Mouse (Mus musculus) heart, postnatal 0 days (tissue): ENCODE measurements around the gene Tpo. TPM values are rescaled to one million over a fixed set of nuclear protein-coding genes. Genes with fewer than 3 reads are reported as not detected.

ENCODE experiments used
- ATAC-seq: fragments of 200-750 bp; cut with Nextera tagmentation; 2 replicates; pipeline ENCODE4 v1.8.0; 2017; ENCODE audit warnings: low read depth, moderate number of reproducible peaks, moderate library complexity; ENCODE audit not compliant: insufficient read depth
- DNase-seq: peaks from one replicate; pipeline ENCODE4 v3.0.0-alpha.2; 2016; ENCODE audit warnings: low spot score
- H3K27ac ChIP-seq: fragments of 300-500 bp; sonication (generic); 2 replicates; pipeline ENCODE4 v1.5.1; 2014; ENCODE audit warnings: low read depth, mild to moderate bottlenecking
- H3K27me3 ChIP-seq: fragments of 300-500 bp; sonication (generic); 2 replicates; pipeline ENCODE4 v1.6.1; 2014; ENCODE audit warnings: low read length, mixed read lengths; ENCODE audit not compliant: control insufficient read depth, insufficient read depth
- H3K36me3 ChIP-seq: fragments of 300-500 bp; sonication (generic); replicated peaks from 2 replicates; pipeline ENCODE4 v1.6.1; 2014; ENCODE audit warnings: low read length, mixed read lengths; ENCODE audit not compliant: control insufficient read depth, insufficient read depth
- H3K4me1 ChIP-seq: fragments of 300-500 bp; sonication (generic); 2 replicates; pipeline ENCODE4 v1.6.1; 2014; ENCODE audit warnings: antibody characterized with exemption; ENCODE audit not compliant: control insufficient read depth, insufficient read depth
- H3K4me2 ChIP-seq: fragments of 300-500 bp; sonication (generic); 2 replicates; pipeline ENCODE4 v1.6.1; 2014; ENCODE audit warnings: low read depth, mild to moderate bottlenecking, low read length, moderate library complexity
- H3K4me3 ChIP-seq: fragments of 300-500 bp; sonication (generic); 2 replicates; pipeline ENCODE4 v1.5.1; 2014; ENCODE audit warnings: low read depth, low read length
- H3K9ac ChIP-seq: fragments of 300-500 bp; sonication (generic); replicated peaks from 2 replicates; pipeline ENCODE4 v1.6.1; 2014; ENCODE audit warnings: low read depth, low read length, mixed read lengths
- H3K9me3 ChIP-seq: fragments of 300-500 bp; sonication (generic); replicated peaks from 2 replicates; pipeline ENCODE4 v1.6.1; 2016; ENCODE audit warnings: low read length; ENCODE audit not compliant: control insufficient read depth
- CTCF ChIP-seq: IDR thresholded peaks from 2 replicates; pipeline ENCODE4 v1.5.1; 2016; ENCODE audit warnings: antibody characterized with exemption, control low read depth, low read depth
- EP300 ChIP-seq: IDR thresholded peaks from 2 replicates; pipeline ENCODE4 v1.6.1; 2016; ENCODE audit warnings: antibody characterized with exemption, low read depth
- WGBS: fragments of 180-500 bp; shearing (Covaris S2); extraction: QIAGEN DNeasy Blood & Tissue Kit; methylation state at CpG from one replicate; pipeline ENCODE4 v1.1.7; 2014; 5-methylcytosine and 5-hydroxymethylcytosine counted together
- polyA plus RNA-seq: library from polyadenylated mRNA; unstranded; fragments of >200 nt; fragmentation: Nextera tagmentation; extraction: Ambion mirVana; gene quantifications from 2 replicates; pipeline ENCODE4 v1.2.1, GENCODE M21; 2015
- total RNA-seq: library from RNA; depleted of rRNA; stranded (reverse); fragments of >200 nt; gene quantifications from 2 replicates; pipeline ENCODE4 v1.2.3, GENCODE M21; 2014; ENCODE audit warnings: low replicate concordance

The Tpo gene
- total and polyA plus RNA-seq, 2 experiments from 2014 or later: not detected

DNA sequence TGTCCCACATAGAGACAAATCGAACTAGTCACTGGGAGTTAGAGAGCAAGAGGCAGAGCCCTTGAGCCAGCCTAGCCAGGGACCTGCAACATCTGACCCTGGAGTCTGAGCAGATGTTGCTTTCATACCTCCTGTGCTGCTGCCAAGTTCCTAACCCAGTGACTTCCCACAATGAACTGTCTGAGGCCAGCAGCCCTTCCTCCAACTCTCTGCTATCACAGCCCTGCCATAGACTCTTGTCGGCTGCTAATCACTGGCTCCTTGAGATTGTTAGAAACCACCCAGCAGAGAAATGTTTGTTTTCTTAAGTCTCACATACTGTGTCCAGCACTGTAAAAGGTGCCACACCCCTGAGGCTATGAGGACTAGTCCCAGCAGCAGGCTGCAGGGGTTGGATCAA, 56.1 kb downstream of the Tpo start:
- Histone ChIP-seq H3K4me3 (no peak overlapping the region), H3K4me2 (no peak overlapping the region), H3K27me3 (no peaks in the 10 kb centered on the region), H3K4me1 (no peaks in the 10 kb centered on the region), H3K36me3 (no peaks in the 10 kb centered on the region), H3K9ac (no peak overlapping the region), H3K27ac (no peak overlapping the region), H3K9me3 (0 out of 2 replicates have a peak, but pooled peaks cover 6% of the 10 kb centered on the region)
- no peak for ATAC-seq
- DNase-seq: no peak
- WGBS: 26% methylated on average over 2 of the region's 2 CpGs
- TF ChIP-seq EP300 (no peak), CTCF (no peak)

DNA sequence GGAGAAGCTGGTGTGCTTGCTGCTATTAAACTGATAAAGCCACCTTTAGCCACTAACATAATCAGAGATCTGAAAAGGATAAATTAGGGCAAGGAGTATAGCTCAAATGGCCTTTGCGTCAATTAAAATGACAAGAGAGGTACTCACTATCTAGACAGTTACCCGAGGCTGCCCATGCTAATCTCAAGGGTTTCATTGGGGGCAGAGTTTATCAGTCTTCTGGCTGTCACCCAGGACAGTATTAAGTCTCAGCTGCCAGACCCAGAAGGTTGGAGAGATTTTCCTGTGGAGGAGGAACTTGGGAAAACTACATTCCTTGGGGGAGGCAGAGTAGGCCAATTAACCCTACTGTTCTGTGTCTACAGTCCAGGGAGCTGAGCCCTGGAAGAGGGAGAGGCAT, 63.1 kb downstream of the Tpo start:
- Histone ChIP-seq H3K27ac (no peak overlapping the region), H3K36me3 (no peaks in the 10 kb centered on the region), H3K4me1 (no peaks in the 10 kb centered on the region), H3K9me3 (no peaks in the 10 kb centered on the region), H3K9ac (no peak overlapping the region), H3K27me3 (no peaks in the 10 kb centered on the region), H3K4me3 (no peak overlapping the region), H3K4me2 (no peak overlapping the region)
- ATAC-seq (no peak), DNase-seq (no peak)
- no peak for TF ChIP-seq CTCF
- WGBS: 10% methylated on average over 2 of the region's 2 CpGs

DNA sequence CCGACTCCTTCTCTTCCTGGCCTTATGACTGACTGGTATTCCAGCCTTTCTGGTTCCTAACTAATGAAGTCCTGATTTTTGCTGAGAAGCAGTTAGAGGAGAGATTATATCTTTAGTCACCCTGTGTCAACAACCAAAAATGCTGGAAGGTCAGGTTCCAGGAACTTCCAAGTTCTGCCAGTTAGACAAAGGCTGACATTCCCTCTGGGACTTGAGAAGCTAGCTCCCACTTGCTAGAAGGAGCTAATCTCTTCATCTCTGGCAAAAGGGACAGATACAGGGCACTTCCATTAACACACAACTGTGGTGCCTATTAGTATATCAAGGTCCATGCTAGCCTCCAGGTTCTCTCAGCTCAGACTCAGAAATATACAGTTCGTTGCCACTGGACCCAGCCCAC, 64.6 kb downstream of the Tpo start:
- Histone ChIP-seq H3K27ac (no peak overlapping the region), H3K4me1 (no peaks in the 10 kb centered on the region), H3K9me3 (no peaks in the 10 kb centered on the region), H3K27me3 (no peaks in the 10 kb centered on the region), H3K4me3 (no peak overlapping the region), H3K36me3 (no peaks in the 10 kb centered on the region), H3K4me2 (no peak overlapping the region), H3K9ac (no peak overlapping the region)
- TF ChIP-seq CTCF (no peak), EP300 (no peak)
- no peak for DNase-seq
- ATAC-seq: no peak
- WGBS: 73% methylated on average over 2 of the region's 2 CpGs

DNA sequence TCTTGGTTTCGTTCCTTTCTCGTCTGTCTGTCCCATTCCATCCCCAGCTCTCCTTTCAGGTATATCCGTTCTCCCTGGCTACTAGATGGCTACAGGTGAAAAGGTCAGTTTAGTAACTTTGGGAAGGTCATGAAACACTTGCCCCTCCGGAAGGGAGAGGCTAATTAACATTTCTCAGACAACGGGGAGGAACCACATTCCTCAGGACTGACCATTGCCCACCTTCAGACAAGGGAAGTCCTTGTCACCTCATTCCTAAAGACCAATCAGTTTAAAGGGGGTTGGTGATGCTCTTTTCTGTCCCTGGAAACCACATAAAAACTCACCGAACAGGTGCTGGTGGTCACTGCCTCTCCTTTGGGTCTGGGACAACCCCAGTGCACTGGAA, 70.3 kb downstream of the Tpo start:
- H3K4me1 ChIP-seq: no peaks in the 10 kb centered on the region
- no peak for ATAC-seq
- no peaks in the 10 kb centered on the region for H3K9me3 ChIP-seq
- no peak for TF ChIP-seq CTCF
- TF ChIP-seq EP300: no peak
- no peak overlapping the region for H3K27ac ChIP-seq
- no peak overlapping the region for H3K9ac ChIP-seq
- H3K4me3 ChIP-seq: no peak overlapping the region
- WGBS: 38% methylated on average over 6 of the region's 6 CpGs
- no peaks in the 10 kb centered on the region for H3K36me3 ChIP-seq
- H3K27me3 ChIP-seq: no peaks in the 10 kb centered on the region
- no peak for DNase-seq
- H3K4me2 ChIP-seq: no peak overlapping the region

DNA sequence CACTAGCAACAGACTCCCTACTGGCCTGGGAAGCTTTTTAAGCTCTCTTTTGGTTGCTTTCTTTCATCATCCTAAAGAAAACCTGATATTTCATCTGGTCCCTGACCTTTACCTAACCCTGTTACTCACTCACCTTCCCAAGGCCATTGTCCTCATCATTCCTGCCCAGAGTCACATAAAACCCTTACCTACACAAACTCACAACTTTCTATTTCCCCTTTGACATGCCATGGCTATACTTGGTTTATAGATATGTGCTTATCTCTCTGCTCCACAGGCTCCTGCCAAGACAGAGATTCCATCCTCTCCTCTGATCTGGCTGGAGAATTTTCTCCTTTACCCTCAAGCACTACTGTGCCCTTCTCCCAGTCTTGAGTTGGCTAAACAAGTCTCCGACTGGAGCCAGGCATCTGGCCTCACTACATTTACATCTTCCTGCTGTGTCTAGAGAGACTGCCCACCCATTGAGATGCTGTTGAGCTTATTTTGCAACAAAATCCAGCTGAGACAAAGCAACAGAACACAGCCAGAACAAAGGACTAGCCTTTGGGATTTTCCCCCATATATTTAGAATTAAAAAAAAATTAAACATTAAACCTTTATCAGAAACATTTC, 70.8 kb downstream of the Tpo start:
- Histone ChIP-seq H3K4me2 (no peak overlapping the region), H3K4me3 (no peak overlapping the region), H3K9me3 (no peaks in the 10 kb centered on the region), H3K36me3 (no peaks in the 10 kb centered on the region), H3K27me3 (no peaks in the 10 kb centered on the region), H3K4me1 (no peaks in the 10 kb centered on the region), H3K9ac (no peak overlapping the region), H3K27ac (no peak overlapping the region)
- no peak for DNase-seq
- 25% methylated on average over 1 of the region's 1 CpGs for WGBS
- ATAC-seq: no peak
- TF ChIP-seq EP300: no peak
- no peak for TF ChIP-seq CTCF

DNA sequence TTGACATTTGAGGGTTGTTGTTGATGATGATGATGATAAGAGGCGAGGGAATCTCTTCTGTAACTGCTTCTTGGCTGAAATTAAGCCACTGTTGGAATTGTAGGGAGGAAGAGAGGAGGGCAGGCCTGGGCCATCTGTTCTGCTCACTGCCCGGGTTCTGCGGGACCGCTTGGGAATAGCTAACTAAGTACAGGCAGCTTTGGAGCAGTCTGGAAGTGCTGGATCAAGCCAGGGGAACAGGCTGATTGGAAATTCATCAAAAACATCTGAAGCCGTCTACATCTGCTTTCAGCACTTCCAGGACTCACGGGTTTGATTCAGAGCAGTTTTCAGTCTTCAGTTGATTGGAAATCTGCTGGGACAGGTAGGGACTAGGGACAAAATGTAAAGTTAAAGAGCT, 74.4 kb downstream of the Tpo start:
- H3K27me3 ChIP-seq: no peaks in the 10 kb centered on the region
- no peak overlapping the region for H3K4me2 ChIP-seq
- H3K4me3 ChIP-seq: no peak overlapping the region
- ATAC-seq (no peak), DNase-seq (no peak)
- H3K36me3 ChIP-seq: no peaks in the 10 kb centered on the region
- H3K27ac ChIP-seq: no peak overlapping the region
- 45% methylated on average over 6 of the region's 6 CpGs for WGBS
- H3K4me1 ChIP-seq: no peaks in the 10 kb centered on the region
- H3K9ac ChIP-seq: no peak overlapping the region
- H3K9me3 ChIP-seq: no peaks in the 10 kb centered on the region
- no peak for TF ChIP-seq CTCF
- no peak for TF ChIP-seq EP300
